Mouse (Mus musculus) erythroid progenitor cell, adult 5-6 weeks (primary cell): Measurements from ENCODE around the gene Rnf214. TPM values are rescaled to one million over a fixed set of nuclear protein-coding genes. Genes with fewer than 3 reads are reported as not detected.
A peak's percentile ranks its signal among the peaks of the same experiment; 100 is the strongest.

Source experiments
- ATAC-seq: replicated peaks from 2 replicates; pipeline ENCODE4 v1.8.0; 2016; ENCODE audit warnings: moderate number of reproducible peaks, mild to moderate bottlenecking, moderate TSS enrichment, inconsistent platforms; ENCODE audit not compliant: poor library complexity, low FRiP score, severe bottlenecking
- total RNA-seq, 2 experiments: library from RNA; stranded (forward) in 1 of 2; stranded (reverse) in 1 of 2; fragments of 150-400 nt in 1 of 2; fragments of 186-747, 209-891 nt in 1 of 2; gene quantifications; 2 replicates each; pipeline versions ENCODE4 v1.2.3 to v1.2.4; 2015 to 2017; ENCODE audit warnings: low replicate concordance in 2 of 2

Gene Rnf214
- total RNA-seq, 2 experiments from 2014 or later, result 28.9 to 81.8 TPM

- peak; percentile 99 for ATAC-seq
These were observed 78.3 kb downstream of the Rnf214 start, which contains the start of gene Cep164 for GRCm38 (mm10) chr9:45828291-45828963. Gene Cep164 (minus strand): TSS chr9:45828691.

DNA sequence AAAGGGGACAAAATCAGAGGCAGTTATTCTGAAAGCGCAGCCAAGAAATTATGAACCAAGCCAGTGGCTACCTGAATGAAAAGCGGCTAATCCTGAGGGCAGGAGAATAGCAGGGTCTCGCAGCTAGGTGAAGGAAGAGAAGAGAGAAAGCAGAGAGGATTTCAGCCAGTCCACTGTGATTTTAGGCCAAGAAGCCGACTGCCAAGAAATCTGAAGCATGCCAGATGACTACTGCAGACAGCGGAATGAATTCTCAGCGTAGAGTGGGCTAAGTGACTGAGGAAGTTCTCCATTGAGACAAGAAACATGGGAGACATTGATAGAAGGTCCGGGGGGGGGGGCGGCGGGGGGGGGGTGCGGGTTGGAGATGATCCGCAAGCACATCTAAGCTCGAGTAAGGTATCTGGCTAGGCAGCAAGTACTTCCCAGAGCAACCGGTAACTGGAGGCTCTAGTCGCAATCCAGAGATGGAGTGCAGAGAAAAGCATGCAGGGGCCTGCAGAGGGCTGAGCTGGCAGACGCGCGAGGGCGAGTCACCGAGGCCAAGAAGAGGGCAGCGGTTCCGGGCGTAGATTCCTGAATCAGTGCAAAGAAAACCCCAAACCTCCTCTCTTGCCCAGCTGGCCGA is 78.9 kb downstream of the Rnf214 start:
- ATAC-seq, result 0 out of 2 replicates have a peak, but pooled peaks have one; percentile 10

GRCm38 (mm10) chr9:45818406-45819011 is 88.2 kb downstream of the Rnf214 start:
- no peak for ATAC-seq

GRCm38 (mm10) chr9:45815525-45815924 is 91.2 kb downstream of the Rnf214 start:
- ATAC-seq, result no peak

DNA sequence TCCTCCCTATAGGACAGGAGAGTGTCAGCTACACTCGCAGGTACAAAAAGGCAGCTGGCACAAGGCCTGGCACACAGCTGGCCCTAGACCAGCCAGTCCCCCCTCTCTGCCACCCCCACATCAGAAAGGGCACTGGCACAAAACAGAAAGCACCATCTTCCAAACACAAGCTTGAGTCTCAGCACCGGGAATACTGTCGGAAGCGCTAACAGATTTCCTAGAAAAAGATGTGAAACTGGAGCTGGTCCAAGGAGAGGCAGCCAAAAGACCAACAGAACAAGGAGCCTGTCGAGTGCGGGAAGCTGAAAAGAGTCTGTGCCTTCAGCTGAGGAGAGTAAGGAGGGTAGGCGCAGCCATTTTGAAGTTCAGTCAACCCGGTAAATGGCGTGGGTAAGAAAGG is 91.6 kb downstream of the Rnf214 start:
- no peak for ATAC-seq

Other genes with a start within 250 kb of the Rnf214 start
- 31.4 and 47.4 TPM in 2 replicates for gene Cep164, start 78.2 kb downstream of the Rnf214 start, total RNA-seq (2015; ENCODE audit: low replicate concordance)
- gene Cep164, start 78.2 kb downstream of the Rnf214 start, total RNA-seq (2017; ENCODE audit: low replicate concordance), result 39.9 and 50.2 TPM in 2 replicates
- gene Bace1, start 68.3 kb downstream of the Rnf214 start, total RNA-seq (2015; ENCODE audit: low replicate concordance), result 3.8 and 4.3 TPM in 2 replicates
- 1.5 and 2.2 TPM in 2 replicates for gene Bace1, start 68.3 kb downstream of the Rnf214 start, total RNA-seq (2017; ENCODE audit: low replicate concordance)
- 7.6 and 13.4 TPM in 2 replicates for gene Pcsk7, start 414 bp downstream of the Rnf214 start, total RNA-seq (2015; ENCODE audit: low replicate concordance)
- gene Pcsk7, start 414 bp downstream of the Rnf214 start, total RNA-seq (2017; ENCODE audit: low replicate concordance), result 10.1 and 12.5 TPM in 2 replicates
- gene Tagln, start 29.1 kb upstream of the Rnf214 start, total RNA-seq (2015; ENCODE audit: low replicate concordance), result not detected in 2 replicates
- not detected in 2 replicates for gene Tagln, start 29.1 kb upstream of the Rnf214 start, total RNA-seq (2017; ENCODE audit: low replicate concordance)
- 16.3 and 20.5 TPM in 2 replicates for gene Sidt2, start 48.3 kb upstream of the Rnf214 start, total RNA-seq (2015; ENCODE audit: low replicate concordance)
- gene Sidt2, start 48.3 kb upstream of the Rnf214 start, total RNA-seq (2017; ENCODE audit: low replicate concordance), result 17.2 and 22.2 TPM in 2 replicates
- 29.3 and 31.4 TPM in 2 replicates for gene Pafah1b2, start 105.8 kb upstream of the Rnf214 start, total RNA-seq (2015; ENCODE audit: low replicate concordance)
- gene Pafah1b2, start 105.8 kb upstream of the Rnf214 start, total RNA-seq (2017; ENCODE audit: low replicate concordance), result 52.9 and 68.6 TPM in 2 replicates
- 4.6 and 6.5 TPM in 2 replicates for gene Sik3, start 105.9 kb upstream of the Rnf214 start, total RNA-seq (2015; ENCODE audit: low replicate concordance)
- 1.4 and 11.6 TPM in 2 replicates for gene Sik3, start 105.9 kb upstream of the Rnf214 start, total RNA-seq (2017; ENCODE audit: low replicate concordance)